Mouse (Mus musculus) E14TG2a.4 (cell line): ENCODE data around the gene Gadd45gip1.

Source experiments
- CTCF ChIP-seq: conservative IDR thresholded peaks from 2 replicates; pipeline ENCODE4 v1.5.1; 2014; ENCODE audit warnings: low read length
- POU5F1 ChIP-seq: IDR thresholded peaks from 2 replicates; pipeline ENCODE4 v1.6.1; 2014; ENCODE audit warnings: low read length, borderline replicate concordance

GRCm38 (mm10) chr8:84816117-84816516, 15.2 kb upstream of the Gadd45gip1 start:
- TF ChIP-seq POU5F1 (no peak), CTCF (no peak)
